Mouse (Mus musculus) cerebellum, postnatal 14 days (tissue): ENCODE measurements around the gene Itga6.

ENCODE experiments used
- DNase-seq, 2 experiments: peaks; one replicate each; pipeline ENCODE4 v3.0.0; 2021; ENCODE audit warnings: mixed read lengths in 2 of 2

Itga6 gene

DNA sequence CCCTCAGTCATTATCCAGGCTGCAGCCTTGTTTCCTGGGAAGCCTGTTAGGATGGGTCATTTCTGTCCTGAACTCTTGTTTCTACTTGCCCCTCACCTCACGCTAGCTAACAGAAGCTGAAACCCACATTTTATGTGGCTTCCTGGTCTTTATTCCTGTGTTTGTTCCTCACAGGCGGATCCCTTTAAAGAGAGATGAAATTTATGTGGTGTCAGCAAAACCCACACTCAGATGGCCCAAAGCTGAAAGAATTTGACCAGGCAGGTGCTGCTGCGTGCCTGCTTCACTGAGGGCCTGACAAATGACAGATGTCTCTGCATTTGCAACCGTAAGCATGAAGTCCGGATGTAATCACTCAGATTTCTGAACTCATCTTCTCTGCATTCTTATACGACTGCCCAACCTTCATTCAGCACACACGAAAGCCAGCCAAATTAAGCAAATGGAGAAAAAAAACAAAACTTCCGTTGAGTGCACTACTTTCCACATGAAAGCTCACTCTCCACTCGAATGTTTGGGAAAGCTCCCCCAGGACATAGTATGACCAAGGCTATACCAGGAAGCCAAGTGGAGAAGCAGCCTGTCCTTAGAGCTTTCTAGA is 10.5 kb upstream of the Itga6 start:
- no peak for DNase-seq

DNA sequence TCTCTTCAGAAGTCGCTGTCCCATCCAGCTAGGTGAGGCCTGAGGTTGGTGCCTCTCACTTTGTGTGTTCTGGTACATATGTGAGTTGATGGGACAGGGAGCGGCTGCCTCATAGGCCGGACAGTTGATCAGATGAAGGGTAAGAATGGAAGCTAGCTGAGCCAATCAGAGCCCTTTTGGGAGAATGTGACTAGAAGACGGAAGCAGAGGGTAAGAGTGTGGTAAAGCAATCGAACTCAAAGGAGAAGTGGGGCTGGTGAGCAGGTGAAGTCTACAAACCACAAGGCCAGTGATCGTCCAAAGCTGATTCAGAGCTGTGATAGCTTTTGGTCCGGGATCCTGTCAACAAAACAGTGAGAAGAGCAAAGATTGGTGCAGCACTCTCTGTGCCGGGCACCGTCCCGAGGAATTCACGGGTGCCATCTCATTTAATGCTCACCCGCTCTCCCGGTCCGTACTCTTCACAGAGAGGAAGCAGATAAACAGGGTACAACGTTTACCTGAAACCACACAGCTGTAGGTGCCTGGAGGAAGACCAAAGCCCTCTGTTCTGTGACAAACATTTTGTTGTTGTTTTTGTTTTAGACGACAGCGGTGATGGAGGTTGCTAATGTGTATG is 9.8 kb upstream of the Itga6 start:
- DNase-seq: no peak

DNA sequence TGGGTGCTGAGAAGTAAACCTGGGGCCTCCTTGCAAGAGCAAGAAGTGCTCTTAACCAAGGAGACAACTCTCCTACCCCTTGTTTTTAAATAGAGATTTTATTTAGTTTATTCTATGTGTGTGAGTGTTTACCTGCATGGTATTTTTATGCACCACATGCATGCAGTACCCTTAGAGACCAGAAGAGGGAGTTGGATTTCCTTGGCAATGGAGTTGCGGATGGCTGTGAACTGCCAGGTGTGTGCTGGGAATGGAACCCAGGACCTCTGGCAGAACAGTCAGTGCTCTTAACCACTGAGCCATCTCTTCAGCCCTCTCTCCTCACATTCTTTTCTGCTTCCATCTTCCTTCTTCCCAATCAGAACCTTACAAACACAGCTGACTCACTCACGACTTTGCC is 9.2 kb upstream of the Itga6 start:
- DNase-seq: no peak

DNA sequence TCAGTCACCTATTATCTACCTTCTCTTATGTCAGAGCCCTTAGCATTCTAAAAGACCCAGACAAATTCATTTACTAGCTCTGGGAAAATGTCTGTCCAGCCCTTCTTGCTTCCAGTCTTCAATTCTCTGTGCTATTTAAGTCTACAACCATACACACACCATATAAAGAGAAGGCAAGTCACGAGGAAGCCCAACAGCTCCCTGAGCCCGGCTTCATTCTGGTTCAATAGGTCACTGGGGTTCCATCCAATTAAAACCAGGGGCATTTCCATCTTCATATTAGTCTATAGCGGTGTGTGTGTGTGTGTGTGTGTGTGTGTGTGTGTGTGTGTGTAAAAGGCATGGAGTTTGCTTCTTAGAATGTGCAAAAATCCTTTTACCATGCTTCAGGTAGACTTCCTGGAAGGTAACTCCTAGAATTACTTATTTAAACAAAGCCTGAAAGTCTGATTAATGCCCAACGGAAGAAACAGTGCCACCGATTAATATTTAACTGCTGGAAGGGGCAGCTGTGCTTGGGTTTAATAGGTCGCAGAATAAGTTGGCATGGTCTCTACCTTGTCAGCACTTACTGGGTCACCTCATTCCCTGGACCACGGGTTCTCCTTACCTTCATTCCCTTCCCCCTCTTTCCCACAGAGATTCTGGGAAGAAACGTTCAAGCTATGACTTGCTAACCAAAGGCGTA is 6.1 kb upstream of the Itga6 start:
- DNase-seq: no peak

DNA sequence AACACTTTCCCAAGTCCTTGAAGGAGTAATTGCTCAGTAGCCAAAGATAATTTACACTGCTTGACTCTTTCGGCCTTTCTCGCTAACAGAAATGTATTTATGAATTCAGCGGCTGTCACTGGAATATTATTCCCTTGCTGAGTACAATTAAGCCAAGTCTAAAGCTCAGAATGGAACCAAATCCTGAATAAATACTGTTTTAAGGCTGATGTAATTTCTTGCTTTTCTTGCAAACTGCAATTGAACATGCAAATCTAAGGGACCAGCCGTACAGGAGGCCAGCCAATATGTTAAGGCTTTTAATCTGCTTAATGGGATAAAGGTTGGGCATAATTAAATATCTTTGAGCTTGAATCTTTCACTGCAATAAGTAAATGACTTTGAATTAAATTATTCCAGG is 2.9 kb upstream of the Itga6 start:
- DNase-seq: no peak

DNA sequence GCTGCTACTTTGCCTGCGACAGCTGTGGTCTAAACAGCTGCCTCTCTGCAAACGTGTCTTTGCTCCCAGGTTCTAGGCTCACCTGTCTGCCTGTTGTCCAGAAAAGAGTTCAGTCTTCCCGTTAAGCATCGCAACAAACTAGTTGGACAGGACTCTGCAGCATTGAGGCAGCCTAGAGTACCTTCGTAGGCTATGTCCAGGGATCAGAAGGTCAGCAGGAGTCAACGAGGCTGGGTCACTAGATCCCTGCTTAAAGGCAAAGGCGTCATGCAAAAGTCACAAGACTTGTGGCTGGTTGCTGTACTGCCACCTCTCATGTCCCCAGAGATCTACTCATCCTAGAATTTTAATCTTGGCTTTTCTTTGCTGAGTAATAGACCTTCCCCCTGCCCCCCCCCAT is 2.0 kb upstream of the Itga6 start:
- DNase-seq: no peak

DNA sequence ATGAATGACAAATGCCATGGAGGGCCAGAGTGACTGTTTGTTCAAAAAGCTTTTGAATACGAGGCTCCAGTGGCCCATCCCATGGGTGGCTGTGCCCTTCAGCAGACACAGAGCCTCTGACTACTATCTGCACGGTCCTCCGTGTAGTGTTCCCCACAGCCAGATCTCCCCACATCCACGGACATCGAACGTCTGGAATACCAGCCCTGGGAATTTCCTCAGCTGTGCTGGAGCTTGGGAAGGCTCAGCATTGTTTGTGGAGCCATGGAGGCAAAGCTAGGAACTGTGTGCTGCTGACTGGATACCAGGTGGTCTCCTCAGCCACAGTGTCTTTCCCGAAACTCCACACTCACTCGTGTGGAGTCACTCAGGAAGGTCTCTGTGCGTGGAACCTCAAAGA is 1.1 kb upstream of the Itga6 start:
- no peak for DNase-seq

DNA sequence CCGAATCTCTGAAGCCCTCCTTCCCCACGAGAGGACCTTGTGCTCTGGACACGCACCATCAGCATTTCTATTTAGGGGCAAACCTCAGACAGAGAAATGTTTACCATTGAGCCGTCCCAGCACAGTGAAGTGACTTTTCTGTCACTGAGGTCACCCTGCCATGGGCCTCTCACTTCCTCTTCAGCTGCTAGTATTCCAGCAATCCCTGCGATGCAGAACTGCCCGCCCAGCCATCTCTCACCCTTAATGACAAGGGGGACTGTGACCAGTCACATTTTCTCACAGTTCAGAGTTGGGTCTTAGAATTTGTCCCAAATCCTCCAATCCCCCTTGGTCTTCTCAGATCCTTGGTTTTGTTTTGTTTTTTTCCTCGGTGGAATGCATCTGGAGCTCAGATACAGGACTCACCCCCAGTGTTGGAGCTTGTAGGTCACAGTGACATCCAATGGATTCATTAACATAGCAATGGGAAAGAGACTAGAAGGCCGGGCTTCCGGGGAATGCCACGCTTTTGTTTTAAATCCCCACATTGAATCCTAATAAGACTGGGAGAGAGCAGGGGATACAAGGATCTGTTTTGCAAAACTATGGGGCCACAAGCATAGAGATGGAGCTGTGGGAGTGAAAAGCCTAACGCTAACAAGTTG is 432 bp upstream of the Itga6 start:
- DNase-seq: no peak

DNA sequence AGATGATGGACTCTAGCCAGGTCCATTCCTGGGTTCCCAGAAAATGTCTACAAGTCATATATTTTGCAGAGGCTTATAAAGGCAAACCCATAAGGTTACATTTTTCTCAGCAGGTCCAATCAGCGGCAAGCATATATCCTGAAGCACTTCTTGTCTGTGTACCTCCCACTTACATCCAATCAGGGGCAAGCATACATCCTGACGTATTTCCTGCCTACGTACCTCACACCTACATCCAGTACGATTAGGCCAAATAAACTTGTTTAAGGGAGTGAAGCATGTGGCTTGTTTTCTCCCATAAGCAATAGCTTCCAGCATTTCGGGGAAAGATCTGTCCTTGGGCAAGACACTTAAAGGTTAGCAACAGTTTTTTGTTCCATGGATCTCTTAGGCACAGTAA is 3.0 kb downstream of the Itga6 start:
- DNase-seq: no peak

DNA sequence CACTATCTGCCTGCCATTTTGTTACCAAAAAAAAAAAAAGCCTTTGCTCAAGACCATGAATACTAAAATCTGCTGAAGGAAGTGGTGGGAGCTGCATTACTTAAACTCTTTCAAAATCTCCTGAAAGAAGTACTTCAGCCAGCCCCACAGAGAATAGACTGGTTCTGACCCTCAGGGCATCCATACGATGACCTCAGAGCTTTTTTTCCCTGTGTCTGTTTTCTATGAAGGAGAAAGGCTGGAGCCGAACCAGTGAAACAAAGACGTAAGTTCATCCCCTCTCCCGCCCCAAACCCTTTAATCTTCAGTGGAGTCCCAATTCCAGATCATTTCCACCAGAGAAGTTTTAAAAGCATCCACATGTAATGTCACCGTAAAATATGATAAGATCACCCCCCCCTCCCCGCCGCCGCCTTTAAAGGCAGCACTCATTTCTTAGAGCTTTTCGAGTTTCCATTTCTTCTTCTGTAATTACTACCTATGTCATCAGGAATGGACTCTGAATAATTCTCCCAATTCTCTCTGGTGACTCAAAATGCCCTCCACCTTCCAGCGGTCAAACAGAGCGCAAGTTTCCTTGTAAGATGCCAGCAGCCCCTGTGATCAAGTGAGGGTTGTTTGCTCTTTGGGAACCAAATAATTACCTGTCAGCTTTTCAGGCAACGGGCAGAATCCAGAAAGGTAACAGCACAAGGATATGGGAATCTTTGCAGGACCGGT is 4.1 kb downstream of the Itga6 start:
- DNase-seq: no peak

DNA sequence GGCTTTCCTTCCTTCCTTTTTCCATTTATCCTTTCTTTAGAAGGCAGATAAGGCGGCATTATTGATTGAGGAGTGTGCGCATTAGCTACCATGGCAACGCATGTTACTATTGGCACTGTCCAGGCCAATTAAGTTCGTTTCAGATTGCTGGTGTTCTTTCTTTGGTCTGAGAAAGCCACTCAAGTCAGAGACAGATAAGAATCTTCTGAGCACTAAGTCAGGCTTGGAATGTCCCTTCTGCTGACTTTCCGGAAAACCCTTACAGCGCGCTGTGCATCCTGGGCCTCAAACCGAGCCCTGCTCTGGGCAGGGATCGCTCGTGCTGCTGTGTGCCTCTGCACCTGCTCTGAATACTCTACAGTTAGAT is 4.7 kb downstream of the Itga6 start:
- DNase-seq: no peak

DNA sequence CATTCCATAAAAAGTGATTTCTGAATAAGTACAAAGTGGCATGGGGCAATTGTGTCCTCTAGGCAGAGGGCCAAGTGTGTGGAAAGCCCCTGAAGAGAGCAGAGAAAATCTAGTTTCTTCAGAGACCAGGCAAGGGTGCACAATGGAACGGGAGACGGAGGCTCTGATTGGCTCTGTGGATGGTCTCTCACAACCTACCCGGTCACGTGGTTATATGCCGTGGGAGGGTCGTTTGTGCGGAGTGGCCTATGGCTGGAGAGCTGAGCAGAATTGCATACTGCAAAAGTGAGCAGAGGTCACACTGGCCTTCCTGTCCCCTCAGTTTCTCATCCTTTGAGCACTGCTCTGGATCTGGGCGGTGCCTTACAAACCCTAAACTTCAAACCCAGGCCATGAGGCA is 5.9 kb downstream of the Itga6 start:
- no peak for DNase-seq

DNA sequence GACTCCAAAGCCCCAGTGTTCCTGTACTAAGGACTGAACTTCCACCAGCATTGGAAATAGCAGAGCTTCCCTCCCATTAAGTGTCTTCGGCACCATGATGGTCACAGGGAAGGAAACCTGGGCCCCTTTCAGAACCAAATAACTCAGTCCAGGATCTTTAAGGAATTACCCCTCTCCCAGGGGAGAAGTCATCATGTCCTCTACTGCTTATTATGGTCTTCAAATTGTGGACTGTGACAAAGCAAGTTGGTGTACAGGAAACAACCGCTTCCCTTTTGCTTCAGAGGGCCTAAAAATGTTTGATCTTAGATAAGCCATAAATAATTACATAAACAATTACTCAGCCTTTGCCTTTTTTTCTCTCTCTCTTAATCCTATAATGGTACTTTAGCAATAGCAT is 6.4 kb downstream of the Itga6 start:
- DNase-seq: no peak

DNA sequence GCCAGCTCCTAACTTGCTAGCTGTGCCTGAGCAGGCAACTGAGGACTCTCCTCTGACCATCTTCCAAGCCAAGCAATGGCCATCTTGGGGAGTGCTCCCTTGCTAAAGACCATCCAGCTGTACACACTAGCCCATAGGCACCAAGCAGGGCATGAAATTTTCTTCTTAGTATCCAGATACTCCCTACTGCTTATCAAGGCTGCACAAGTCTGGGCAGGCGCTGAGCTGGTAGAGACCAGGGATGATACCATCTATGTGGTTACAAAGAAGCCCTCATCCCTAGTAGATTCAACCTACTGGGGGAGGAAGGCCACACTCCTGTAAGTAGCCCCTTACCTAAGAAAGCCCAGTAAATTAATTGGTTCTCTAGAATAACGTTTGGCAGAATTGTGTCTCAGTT is 7.0 kb downstream of the Itga6 start:
- no peak for DNase-seq

DNA sequence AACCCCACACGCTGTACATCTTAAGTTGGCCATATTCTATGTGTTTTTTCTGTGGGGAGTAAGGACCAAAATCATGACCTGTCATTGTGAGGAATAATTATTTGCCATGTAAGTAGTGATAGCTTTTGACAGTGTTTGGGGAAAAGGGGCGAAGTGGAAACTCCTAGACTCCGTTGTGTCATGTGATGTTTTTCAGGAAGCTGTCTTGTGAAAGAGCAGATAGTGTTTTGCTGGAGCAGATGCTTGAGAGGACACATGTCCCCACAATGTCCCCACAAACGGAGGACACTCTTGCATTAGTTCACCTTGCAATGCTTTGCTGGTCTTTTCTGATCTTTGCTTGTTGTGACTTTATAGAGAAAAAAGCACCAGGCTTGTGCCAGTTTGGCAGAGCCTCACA is 7.7 kb downstream of the Itga6 start:
- no peak for DNase-seq

DNA sequence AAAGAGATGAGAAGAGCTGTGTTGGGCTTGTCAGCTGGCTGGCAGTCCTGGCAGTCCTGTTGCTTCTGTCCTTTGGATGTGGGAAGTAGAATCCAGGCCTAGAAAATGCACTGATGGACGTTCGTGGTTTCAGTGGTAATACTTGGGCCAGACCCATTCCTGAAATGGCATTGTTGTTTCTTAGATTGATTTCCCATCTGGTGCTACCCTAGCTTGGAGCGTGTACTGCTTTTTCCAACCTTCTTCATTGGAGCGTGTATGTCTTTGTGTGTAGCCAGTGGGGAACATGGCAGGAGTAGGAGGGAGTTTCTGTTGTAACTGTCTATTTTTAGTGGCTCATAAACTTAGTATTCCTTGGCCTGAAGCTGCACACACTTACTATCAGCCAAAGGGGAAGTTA is 10.3 kb downstream of the Itga6 start:
- no peak for DNase-seq

DNA sequence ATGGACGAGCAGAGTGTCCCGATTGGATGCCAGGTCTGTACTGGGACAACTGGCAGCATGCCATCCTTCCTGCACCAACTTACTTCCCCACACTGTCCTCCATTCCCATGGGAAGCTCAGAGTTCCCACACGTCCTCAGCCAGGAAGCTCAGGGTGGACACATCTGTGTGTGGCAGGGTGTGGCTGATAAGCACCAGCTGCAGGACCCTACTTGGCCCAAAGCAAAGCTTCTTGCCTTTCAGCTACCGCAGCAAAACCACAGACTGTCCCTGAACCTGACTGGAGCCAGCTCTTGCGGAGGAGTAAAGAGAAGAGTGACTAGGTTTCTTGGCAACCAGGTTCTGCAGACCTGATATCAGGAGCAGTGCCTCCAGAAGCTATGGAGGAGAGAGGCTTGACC is 11.7 kb downstream of the Itga6 start:
- no peak for DNase-seq

DNA sequence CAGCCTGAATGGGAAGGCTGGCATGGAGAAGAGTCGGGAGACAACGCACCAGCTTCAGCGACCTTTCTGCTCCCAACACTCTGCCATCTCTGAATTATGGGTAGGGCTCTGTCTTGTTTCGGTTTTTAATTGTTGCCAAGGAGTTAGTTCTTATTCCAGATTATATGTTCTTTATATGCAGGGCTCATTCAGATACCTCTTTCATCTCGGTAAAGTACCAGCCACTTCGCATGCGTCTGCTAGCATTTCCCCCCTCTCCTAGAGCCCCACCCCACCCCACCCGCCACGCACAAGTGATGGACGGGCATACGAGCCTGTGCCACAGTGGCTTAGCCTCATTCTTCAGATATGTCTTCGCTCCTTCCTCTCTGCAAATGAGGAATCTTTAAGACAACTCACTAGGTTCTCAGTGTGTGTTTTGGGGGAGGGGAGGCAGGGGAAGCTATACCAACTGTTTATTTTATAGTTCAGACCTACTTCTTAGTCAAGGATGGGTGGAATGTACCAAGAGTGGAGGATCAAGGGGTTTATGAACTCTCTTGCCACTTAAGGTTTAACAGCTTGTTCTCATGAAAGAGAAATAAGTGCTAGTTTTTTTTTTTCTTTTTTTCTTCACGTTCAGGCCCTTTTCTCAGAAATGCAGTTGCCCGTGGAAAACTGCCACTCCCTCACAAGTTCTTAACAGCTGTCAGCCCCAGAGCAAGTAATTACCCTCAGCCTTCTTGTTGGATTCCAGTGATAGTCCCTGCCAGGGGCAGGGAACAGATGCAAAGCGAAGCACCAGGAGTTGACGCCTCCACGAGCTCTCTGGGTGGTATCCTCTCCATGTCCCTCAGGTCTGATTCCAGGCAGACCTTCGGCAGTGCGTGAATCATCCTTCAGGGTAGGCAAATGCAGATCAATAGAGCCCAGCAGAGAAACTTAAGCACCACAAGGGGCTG is 13.4 kb downstream of the Itga6 start:
- DNase-seq: no peak

DNA sequence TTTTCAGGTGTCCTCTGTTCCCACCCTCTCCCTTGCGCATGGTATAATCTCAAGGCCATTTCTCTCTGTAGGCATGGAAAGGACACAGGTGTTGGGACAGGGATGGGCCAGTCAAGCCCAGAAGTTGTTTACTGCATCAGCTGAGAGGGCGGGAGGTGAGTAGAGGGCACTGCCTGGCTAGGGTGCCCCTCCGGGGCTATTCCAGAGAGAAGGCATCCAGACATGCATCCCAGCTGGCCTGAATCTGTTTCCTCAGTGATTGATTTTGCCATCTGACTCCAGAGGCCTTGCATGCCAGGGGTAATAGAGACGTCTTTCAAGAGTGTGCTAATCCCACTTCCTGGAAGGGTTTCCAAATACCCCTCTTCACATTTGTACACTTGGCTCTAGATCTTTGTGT is 14.7 kb downstream of the Itga6 start:
- DNase-seq: no peak

DNA sequence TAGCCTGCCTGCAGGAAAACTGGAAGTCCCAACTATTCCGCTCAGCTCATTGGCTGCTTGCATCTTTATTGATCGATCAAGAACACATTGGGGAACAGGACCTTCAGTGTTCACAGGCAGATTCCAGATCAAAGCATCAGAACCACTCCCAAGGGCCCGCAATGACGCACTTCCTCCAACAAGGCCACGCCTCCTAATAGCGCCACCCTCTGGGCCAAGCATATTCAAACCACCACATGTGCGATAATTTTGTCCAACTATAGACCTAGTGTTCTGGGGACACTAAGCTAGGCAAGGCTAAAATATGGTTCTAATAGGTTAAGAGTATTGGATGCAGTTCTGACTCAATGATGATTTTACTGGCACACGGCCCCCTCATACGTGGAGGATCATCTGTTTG is 15.7 kb downstream of the Itga6 start:
- DNase-seq: no peak

DNA sequence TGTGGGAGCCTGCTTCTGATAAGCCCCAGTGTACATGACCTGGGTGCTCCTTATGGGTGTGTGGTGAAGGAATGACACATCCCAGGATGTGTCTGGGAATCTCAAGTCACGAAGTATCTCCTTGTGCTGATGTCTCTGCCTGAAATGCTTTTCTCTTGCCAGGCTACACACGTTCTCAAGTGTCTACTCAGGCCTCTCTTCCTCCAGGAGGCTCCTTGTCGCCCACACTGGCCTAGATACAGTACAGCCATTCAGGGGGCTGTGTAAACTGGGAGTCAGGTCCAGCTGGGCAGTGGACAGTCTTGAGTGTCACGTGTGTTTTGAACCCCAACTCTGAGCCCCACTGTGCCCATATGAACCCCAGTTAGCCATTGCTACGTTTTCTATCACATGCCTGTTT is 19.1 kb downstream of the Itga6 start:
- no peak for DNase-seq

DNA sequence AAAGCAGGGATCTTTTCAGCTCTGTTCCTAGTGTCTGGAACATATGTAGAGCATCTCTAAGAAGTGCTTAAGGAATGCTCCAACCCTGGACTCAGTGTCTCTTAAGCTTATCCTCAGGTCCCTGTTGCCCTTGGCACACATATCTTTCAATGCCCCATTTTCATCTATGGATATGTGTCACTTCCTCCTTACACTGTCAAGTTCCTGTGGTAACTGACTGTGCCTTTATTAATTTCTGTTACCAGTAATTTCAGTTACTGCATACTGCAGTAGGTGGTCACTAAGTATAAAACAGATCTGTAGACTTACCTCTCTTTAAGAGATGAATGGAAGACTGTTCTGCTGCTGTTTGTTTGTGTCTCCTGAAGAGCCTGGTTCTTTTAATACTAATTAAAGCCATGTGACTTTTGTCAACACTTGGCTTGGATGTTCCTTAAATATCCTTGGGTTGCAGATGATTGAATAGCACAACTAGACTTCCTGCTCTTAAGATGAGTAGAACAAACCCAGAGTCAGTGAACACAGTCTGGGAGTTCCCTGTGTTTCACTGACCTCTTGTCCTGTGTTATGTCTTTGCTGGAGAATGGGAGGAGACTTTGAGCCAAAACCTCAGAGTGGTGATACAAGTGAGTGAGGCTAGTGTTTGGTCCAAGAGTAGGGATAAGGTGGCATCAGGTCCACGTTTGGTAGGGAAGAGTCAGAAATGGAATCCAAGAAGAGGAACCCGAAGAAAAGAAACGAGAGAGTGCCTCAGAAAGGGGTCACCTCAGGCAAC is 19.7 kb downstream of the Itga6 start:
- DNase-seq: no peak
